Mouse (Mus musculus): ENCODE results near the gene Serpinb6c.

DNA sequence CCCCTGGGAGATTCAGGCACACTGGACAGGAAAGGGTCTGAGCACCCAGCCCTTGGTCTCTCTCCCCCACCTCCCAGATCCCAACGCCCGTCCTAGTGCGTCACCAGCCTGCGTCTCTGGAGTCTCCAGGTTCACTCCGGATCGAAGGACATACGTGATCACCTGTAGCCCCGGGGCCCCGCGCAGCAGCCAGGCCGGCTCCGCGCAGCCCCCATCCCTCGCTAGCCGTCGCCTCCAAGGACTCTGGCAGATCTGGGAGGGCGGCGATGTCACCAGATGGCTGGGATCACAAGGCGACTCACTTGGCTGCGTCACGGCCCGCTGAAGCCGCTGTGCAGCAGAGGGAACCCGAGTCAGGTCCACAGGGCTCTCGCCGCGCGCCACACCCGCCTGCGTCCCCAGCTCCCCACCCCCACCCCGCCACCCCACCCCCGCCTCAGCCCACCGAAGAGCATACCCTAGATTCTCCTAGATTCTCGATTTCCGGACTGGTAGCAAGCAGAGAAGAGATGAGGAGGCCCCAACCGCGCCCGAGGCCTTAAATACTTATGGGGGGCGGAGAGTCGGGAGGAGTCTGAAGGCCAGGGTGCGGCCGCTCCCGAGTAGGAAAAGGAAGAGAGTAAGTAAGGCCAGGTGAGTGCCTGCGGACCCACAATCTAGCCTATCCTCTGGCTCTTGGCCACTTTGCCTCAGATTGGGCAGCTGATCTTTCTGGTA is 30.1 kb upstream of the Serpinb6c start:
- TF ChIP-seq CTCF (IDR thresholded peaks at IDR 0.05; ENCODE audit: low read depth) (no peak), EP300 (optimal IDR thresholded peaks at IDR 0.05) (no peak)
